Mouse (Mus musculus) midbrain, embryonic 16.5 days (tissue): Measurements from ENCODE around the gene Mfsd6l. TPM values are rescaled to one million over a fixed set of nuclear protein-coding genes. Genes with fewer than 3 reads are reported as not detected.

Experiments used
- ATAC-seq: fragments of 200-750 bp; cut with Nextera tagmentation; 2 replicates; pipeline ENCODE4 v1.8.0; 2017; ENCODE audit warnings: moderate TSS enrichment
- H3K27ac ChIP-seq: fragments of 300-500 bp; sonication (generic); 2 replicates; pipeline ENCODE4 v1.5.1; 2014; ENCODE audit warnings: mild to moderate bottlenecking, low read length, mixed read lengths
- H3K27me3 ChIP-seq: fragments of 300-500 bp; sonication (generic); 2 replicates; pipeline ENCODE4 v1.6.1; 2014; ENCODE audit warnings: low read depth, low read length, mixed read lengths; ENCODE audit not compliant: control insufficient read depth, insufficient read depth
- H3K36me3 ChIP-seq: fragments of 300-500 bp; sonication (generic); 2 replicates; pipeline ENCODE4 v1.6.1; 2014; ENCODE audit warnings: mild to moderate bottlenecking, low read length, moderate library complexity, mixed read lengths; ENCODE audit not compliant: control insufficient read depth, insufficient read depth
- H3K4me1 ChIP-seq: fragments of 300-500 bp; sonication (generic); 2 replicates; pipeline ENCODE4 v1.6.1; 2014; ENCODE audit warnings: mild to moderate bottlenecking, low read length, mixed read lengths; ENCODE audit not compliant: control insufficient read depth, insufficient read depth
- H3K4me2 ChIP-seq: fragments of 300-500 bp; sonication (generic); 2 replicates; pipeline ENCODE4 v1.6.1; 2014; ENCODE audit warnings: mild to moderate bottlenecking, low read length, mixed read lengths
- H3K4me3 ChIP-seq: fragments of 300-500 bp; sonication (generic); 2 replicates; pipeline ENCODE4 v1.5.1; 2014; ENCODE audit warnings: low read depth, mild to moderate bottlenecking, low read length, moderate library complexity, mixed read lengths
- H3K9ac ChIP-seq: fragments of 300-500 bp; sonication (generic); 2 replicates; pipeline ENCODE4 v1.6.1; 2014; ENCODE audit warnings: low read depth, low read length, mixed read lengths
- H3K9me3 ChIP-seq: fragments of 300-500 bp; sonication (generic); replicated peaks from 2 replicates; pipeline ENCODE4 v1.6.1; 2014; ENCODE audit warnings: mild to moderate bottlenecking, low read length, mixed read lengths; ENCODE audit not compliant: control insufficient read depth, poor library complexity, severe bottlenecking
- WGBS: fragments of 180-500 bp; shearing (Covaris S2); extraction: QIAGEN DNeasy Blood & Tissue Kit; methylation state at CpG from one replicate; pipeline ENCODE4 v1.1.7; 2014; 5-methylcytosine and 5-hydroxymethylcytosine counted together
- polyA plus RNA-seq: library from polyadenylated mRNA; unstranded; fragments of >200 nt; fragmentation: Nextera tagmentation; extraction: Ambion mirVana; gene quantifications from 2 replicates; pipeline ENCODE4 v1.2.1, GENCODE M21; 2015

The Mfsd6l gene
- polyA plus RNA-seq, 1 experiment from 2014 or later: 0.09 TPM

- no peaks in the 10 kb centered on the region for H3K27me3 ChIP-seq
- H3K4me3 ChIP-seq: no peak overlapping the region
- H3K27ac ChIP-seq: no peak overlapping the region
- H3K36me3 ChIP-seq: no peaks in the 10 kb centered on the region
- H3K9ac ChIP-seq: no peak overlapping the region
- no peaks in the 10 kb centered on the region for H3K4me1 ChIP-seq
- 52% methylated on average over 7 of the region's 7 CpGs for WGBS
- no peaks in the 10 kb centered on the region for H3K9me3 ChIP-seq
- no peak overlapping the region for H3K4me2 ChIP-seq
- ATAC-seq: no peak
These were observed 10.8 kb upstream of the Mfsd6l start for GRCm38 (mm10) chr11:68545172-68545571.

GRCm38 (mm10) chr11:68545682-68546222 lies 10.2 kb upstream of the Mfsd6l start:
- Histone ChIP-seq H3K36me3 (no peaks in the 10 kb centered on the region), H3K4me2 (no peak overlapping the region), H3K27me3 (no peaks in the 10 kb centered on the region), H3K27ac (no peak overlapping the region), H3K9ac (no peak overlapping the region), H3K4me1 (no peaks in the 10 kb centered on the region), H3K9me3 (no peaks in the 10 kb centered on the region), H3K4me3 (no peak overlapping the region)
- no peak for ATAC-seq
- WGBS: 87% methylated on average over 8 of the region's 8 CpGs

- 60% methylated on average over 2 of the region's 2 CpGs for WGBS
- no peak overlapping the region for H3K4me2 ChIP-seq
- H3K9me3 ChIP-seq: no peaks in the 10 kb centered on the region
- H3K4me1 ChIP-seq: no peaks in the 10 kb centered on the region
- H3K4me3 ChIP-seq: no peak overlapping the region
- no peak overlapping the region for H3K27ac ChIP-seq
- no peak overlapping the region for H3K9ac ChIP-seq
- ATAC-seq: no peak
- H3K27me3 ChIP-seq: no peaks in the 10 kb centered on the region
- H3K36me3 ChIP-seq: no peaks in the 10 kb centered on the region
These were observed 8.5 kb upstream of the Mfsd6l start for GRCm38 (mm10) chr11:68547484-68547883.

- no peaks in the 10 kb centered on the region for H3K4me1 ChIP-seq
- H3K9ac ChIP-seq: no peak overlapping the region
- no peaks in the 10 kb centered on the region for H3K36me3 ChIP-seq
- ATAC-seq: no peak
- H3K27ac ChIP-seq: no peak overlapping the region
- no peak overlapping the region for H3K4me2 ChIP-seq
- H3K4me3 ChIP-seq: no peak overlapping the region
- WGBS: 57% methylated on average over 3 of the region's 3 CpGs
- H3K9me3 ChIP-seq: no peaks in the 10 kb centered on the region
- H3K27me3 ChIP-seq: no peaks in the 10 kb centered on the region
These were observed 6.4 kb upstream of the Mfsd6l start for GRCm38 (mm10) chr11:68549597-68549996.

GRCm38 (mm10) chr11:68550358-68550757 lies 5.6 kb upstream of the Mfsd6l start:
- Histone ChIP-seq H3K4me1 (no peaks in the 10 kb centered on the region), H3K9me3 (no peaks in the 10 kb centered on the region), H3K4me3 (no peak overlapping the region), H3K36me3 (no peaks in the 10 kb centered on the region), H3K9ac (no peak overlapping the region), H3K27me3 (no peaks in the 10 kb centered on the region), H3K27ac (no peak overlapping the region), H3K4me2 (no peak overlapping the region)
- ATAC-seq: no peak
- 57% methylated on average over 4 of the region's 4 CpGs for WGBS

- 0 out of 2 replicates have a peak, but pooled peaks cover 3% of the 10 kb centered on the region for H3K4me1 ChIP-seq
- H3K9ac ChIP-seq: no peak overlapping the region
- H3K27ac ChIP-seq: no peak overlapping the region
- no peak for ATAC-seq
- 39% methylated on average over 8 of the region's 8 CpGs for WGBS
- no peak overlapping the region for H3K4me3 ChIP-seq
- peaks cover 9% of the 10 kb centered on the region; the same call in 1 of the 2 replicates for H3K27me3 ChIP-seq
- no peaks in the 10 kb centered on the region for H3K36me3 ChIP-seq
- no peak overlapping the region for H3K4me2 ChIP-seq
- H3K9me3 ChIP-seq: no peaks in the 10 kb centered on the region
These were observed 2.0 kb upstream of the Mfsd6l start for GRCm38 (mm10) chr11:68553981-68554471.

GRCm38 (mm10) chr11:68559546-68559945 lies 3.6 kb downstream of the Mfsd6l start:
- 50% methylated on average over 1 of the region's 1 CpGs for WGBS

GRCm38 (mm10) chr11:68561957-68562950 lies 6.3 kb downstream of the Mfsd6l start:
- Histone ChIP-seq H3K27ac (no peak overlapping the region), H3K9ac (no peak overlapping the region), H3K4me1 (no peaks in the 10 kb centered on the region; the same call in 1 of the 2 replicates), H3K27me3 (no peaks in the 10 kb centered on the region; the same call in 1 of the 2 replicates), H3K36me3 (no peaks in the 10 kb centered on the region), H3K4me3 (no peak overlapping the region), H3K9me3 (no peaks in the 10 kb centered on the region), H3K4me2 (no peak overlapping the region)
- WGBS: 80% methylated on average over 11 of the region's 11 CpGs
- no peak for ATAC-seq

More at GRCm38 (mm10) chr11:68559546-68559945, 3.6 kb downstream of the Mfsd6l start:
- Histone ChIP-seq H3K4me3 (no peak overlapping the region), H3K36me3 (no peaks in the 10 kb centered on the region), H3K4me1 (0 out of 2 replicates have a peak, but pooled peaks cover 3% of the 10 kb centered on the region), H3K4me2 (no peak overlapping the region), H3K9ac (no peak overlapping the region), H3K27me3 (peaks cover 9% of the 10 kb centered on the region; the same call in 1 of the 2 replicates), H3K27ac (no peak overlapping the region), H3K9me3 (no peaks in the 10 kb centered on the region)
- no peak for ATAC-seq
